Mouse (Mus musculus) megakaryocyte, embryonic 14.5 days (primary cell): ENCODE measurements around the gene RPS10-NUDT3.

ENCODE experiments used
- FLI1 ChIP-seq: IDR thresholded peaks from 2 replicates; pipeline ENCODE4 v1.6.1; 2012; ENCODE audit warnings: low read length, inconsistent platforms, mixed read lengths
- GATA1 ChIP-seq: IDR thresholded peaks from 3 replicates; pipeline ENCODE4 v1.6.1; 2012; ENCODE audit warnings: mixed read lengths, low read length, inconsistent platforms, borderline replicate concordance

DNA sequence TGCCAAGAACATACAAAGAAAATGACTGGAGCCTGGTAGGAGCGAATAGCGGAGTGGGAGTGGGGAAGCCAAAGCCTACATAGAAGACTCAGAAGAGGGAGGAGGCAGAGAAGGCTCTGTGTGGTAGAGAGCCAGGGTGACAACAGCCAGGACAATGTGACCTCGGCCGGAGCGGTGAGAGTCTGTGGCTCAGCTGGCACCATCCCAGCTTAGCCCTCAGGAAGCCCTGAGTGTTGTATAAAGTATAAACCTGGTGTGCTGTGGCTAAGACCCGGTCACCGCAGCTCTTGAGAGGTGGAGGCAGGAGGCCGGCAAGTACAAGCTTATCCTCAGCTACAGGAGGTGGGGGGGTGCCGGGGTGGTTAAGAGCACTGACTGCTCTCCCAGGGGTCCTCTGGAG lies 2.3 kb upstream of the RPS10-NUDT3 start:
- TF ChIP-seq GATA1: no peak
- no peak for TF ChIP-seq FLI1
